Mouse (Mus musculus): ENCODE data around the gene 4930595D18Rik.

4930595D18Rik gene

DNA sequence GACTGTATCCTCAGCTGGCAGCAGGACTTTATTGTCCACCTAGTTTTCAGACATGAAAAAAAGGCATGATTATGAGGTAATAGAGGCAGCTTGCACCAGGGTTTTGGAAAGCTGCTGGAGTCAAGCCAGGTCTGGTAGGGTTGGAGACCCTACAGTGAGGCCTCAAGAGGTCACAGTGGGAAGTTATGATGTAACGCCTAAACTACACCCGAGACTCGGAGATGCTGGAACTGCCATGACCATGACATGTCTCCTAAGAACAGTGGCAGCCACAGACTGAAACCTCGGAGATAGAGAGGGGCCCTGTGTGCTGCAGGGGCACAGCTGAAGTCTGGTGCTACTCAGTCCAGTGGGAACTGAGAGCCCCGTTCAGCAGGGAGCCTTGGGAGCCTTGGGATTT is at the start of gene 4930595D18Rik:
Gene 4930595D18Rik, minus strand, starts transcription at position 16 of the 400 bp plus-strand sequence.
- DNase-seq (ENCODE audit: low read depth, low spot score): no peak

GRCm38 (mm10) chr12:111233798-111234197 is 49.5 kb upstream of the 4930595D18Rik start:
- DNase-seq (ENCODE audit: low read depth, low spot score): no peak

GRCm38 (mm10) chr12:111230793-111231192 is 46.5 kb upstream of the 4930595D18Rik start:
- no peak for DNase-seq (ENCODE audit: low read depth, low spot score)

GRCm38 (mm10) chr12:111228488-111228887 is 44.2 kb upstream of the 4930595D18Rik start:
- DNase-seq (ENCODE audit: low read depth, low spot score): no peak

GRCm38 (mm10) chr12:111227410-111227809 is 43.1 kb upstream of the 4930595D18Rik start:
- no peak for DNase-seq (ENCODE audit: low read depth, low spot score)

DNA sequence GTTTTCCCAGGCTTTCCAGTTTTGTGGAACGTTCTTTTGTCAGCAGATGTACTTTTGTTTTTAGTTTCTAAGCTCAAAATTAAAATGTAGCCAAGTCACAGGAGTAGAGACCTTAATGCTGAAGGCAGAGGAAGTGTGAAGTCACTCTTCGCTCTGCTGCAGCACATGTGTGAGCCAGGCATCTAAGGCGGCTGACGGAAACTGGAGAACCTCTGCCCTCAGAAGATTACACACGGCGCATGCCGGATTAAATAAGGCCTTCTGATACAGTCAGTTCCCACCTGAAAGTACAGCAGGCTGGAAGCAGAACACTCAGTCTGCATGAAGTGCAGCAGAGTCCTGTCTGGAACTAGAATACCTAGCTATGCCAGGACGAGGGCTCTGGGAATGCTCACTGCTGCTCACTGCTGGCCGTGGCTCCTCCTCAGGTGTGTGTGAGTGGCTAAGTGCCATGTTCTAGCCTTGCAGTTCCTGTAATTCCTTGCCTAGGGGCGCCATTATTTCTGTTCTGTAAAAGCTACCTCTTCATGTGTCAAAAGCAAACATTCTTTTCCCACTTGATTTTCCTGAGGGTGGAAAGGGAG is 41.0 kb upstream of the 4930595D18Rik start:
- DNase-seq (ENCODE audit: low read depth, low spot score): no peak

- DNase-seq (ENCODE audit: low read depth, low spot score): no peak
These were observed 34.6 kb upstream of the 4930595D18Rik start for GRCm38 (mm10) chr12:111218867-111219266.

DNA sequence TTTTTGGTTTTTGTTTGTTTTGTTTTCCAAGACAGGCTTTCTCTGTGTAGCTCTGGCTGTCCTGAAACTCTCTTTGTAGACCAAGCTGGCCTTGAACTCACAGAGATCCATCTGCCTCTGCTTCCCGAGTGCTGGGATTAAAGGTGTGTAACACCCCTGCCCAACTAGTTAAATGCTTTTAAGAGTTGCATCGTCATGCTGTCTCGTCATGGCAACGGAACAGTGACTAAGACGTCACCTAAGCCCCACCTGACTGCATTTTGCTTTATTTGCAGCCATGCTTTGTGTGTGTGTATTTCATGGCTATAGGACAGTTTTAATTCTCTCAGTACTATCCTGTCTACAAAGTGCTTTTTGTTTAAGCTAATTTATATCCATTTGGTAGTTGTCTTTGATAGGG is 27.4 kb upstream of the 4930595D18Rik start:
- DNase-seq (ENCODE audit: low read depth, low spot score): no peak

GRCm38 (mm10) chr12:111207641-111208040 is 23.4 kb upstream of the 4930595D18Rik start:
- no peak for DNase-seq (ENCODE audit: low read depth, low spot score)

GRCm38 (mm10) chr12:111203945-111204344 is 19.7 kb upstream of the 4930595D18Rik start:
- DNase-seq (ENCODE audit: low read depth, low spot score): no peak

GRCm38 (mm10) chr12:111203076-111203475 is 18.8 kb upstream of the 4930595D18Rik start:
- no peak for DNase-seq (ENCODE audit: low read depth, low spot score)

GRCm38 (mm10) chr12:111196548-111196947 is 12.3 kb upstream of the 4930595D18Rik start:
- no peak for DNase-seq (ENCODE audit: low read depth, low spot score)

- DNase-seq (ENCODE audit: low read depth, low spot score): no peak
These were observed 9.0 kb upstream of the 4930595D18Rik start for GRCm38 (mm10) chr12:111193331-111193730.

GRCm38 (mm10) chr12:111192777-111193176 is 8.5 kb upstream of the 4930595D18Rik start:
- no peak for DNase-seq (ENCODE audit: low read depth, low spot score)

GRCm38 (mm10) chr12:111190891-111191290 is 6.6 kb upstream of the 4930595D18Rik start:
- no peak for DNase-seq (ENCODE audit: low read depth, low spot score)

DNA sequence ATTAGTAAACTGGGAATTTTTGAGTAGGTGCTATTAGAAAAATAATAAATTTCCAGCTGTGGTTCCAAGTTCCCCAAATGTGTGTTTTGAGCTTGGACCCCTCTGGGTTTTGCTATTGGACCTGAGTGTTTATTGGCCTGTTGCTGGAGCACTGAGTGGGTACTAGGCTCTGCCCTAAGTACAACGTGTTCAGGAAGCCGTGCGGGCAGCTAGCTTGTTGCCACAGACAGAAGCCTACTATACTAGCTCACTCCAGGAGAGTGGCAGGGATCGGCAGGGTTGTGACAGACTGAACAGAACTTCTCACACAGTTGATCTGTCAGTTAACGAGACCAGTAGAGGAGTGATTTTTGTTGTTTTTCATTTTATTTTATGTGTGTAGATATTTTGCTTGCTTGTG is 6.1 kb upstream of the 4930595D18Rik start:
- no peak for DNase-seq (ENCODE audit: low read depth, low spot score)

DNA sequence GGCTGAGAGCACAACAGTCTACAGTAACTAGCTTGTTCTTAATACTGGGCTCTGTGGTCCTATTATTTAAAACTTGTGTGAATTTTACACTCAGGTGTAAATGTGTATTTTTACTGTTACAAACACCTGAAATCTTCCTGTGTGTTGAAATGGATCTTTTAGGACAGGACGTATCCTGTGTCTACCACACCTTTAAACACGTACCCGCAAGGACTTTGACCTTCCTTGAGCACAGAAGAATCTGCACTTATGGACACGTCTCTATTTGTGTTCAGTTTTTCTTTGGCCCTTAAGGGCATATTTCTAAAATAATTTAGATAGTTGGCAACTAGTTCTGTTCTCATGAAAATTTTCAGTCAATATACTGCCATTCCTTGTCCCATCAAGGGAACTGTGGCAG is 4.0 kb upstream of the 4930595D18Rik start:
- DNase-seq (ENCODE audit: low read depth, low spot score): no peak

DNA sequence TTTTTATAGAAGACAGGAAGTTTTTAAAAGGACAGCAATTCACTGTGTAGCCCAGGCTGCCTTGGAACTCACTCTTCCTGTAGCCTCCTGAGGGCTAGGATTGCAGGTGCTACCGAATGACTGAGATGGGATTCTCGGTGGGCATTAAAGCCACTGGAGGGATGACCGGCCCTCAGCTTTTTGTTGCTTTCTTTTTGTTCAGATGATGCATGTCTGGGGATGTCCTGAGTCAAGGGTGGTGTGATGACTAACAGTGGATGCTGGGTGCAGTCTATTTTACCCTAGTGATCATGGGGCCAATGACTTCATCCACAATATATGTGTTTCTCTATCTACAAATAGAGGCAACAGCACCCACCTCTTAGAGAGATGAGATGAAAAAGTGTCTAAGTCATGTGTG is 2.7 kb upstream of the 4930595D18Rik start:
- DNase-seq (ENCODE audit: low read depth, low spot score): no peak

DNA sequence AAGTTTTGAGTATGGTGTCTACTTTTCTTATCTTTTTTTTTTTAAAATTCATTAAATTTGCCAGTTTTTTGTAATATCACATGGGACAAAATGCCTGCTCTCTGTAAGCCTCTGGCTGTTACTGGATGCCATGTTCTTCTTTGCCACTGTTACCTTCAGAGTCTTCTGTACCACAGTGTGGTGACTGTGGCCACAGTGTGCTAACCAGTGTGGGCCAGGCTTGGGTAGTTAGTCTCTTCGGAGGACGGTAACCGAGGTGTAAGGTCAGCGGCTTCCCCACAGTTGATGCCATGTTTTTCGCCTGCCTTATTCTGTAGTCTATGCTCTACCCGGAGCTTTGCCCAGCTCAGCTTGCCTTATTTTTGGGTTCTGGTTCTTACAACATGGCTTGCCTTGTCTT is 1.9 kb downstream of the 4930595D18Rik start:
- DNase-seq (ENCODE audit: low read depth, low spot score): no peak

DNA sequence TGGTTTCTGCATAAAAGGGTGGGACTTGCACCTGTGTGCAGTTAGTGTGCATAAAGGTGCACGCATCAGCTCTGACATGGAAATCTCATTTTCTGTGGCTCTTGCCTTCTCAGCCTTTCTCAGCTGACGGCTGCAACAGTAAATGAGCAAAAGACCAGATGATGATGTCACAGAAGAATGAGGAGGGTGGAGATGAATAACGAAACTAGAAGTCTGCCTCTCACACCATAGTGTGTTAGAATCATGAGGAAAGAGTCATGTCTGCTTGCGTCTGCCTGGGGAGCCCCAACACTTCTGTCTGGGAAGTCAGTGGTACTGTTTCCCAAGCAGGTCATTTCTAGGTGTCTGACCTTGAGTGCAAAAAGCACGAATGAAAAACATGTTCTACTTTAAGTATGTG is 2.4 kb downstream of the 4930595D18Rik start:
- no peak for DNase-seq (ENCODE audit: low read depth, low spot score)

DNA sequence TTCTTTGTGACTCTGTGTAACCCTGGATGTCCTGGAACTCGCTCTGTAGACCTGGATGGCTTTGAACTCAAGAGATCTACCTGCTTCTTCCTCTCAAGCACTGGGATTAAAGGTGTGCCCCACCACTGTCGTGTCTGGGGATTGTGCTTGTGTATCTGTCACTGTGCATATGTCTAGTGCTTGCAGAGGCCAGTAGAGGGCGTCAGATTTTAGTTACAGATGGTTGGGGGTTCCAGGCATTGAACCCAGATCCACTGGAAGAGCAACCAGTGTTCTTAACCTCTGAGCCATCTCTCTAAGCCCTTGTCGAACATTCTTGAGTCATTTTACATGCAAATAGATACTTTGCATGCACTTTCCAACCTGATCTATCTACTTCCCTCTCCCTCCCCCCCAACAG is 5.5 kb downstream of the 4930595D18Rik start:
- DNase-seq (ENCODE audit: low read depth, low spot score): no peak

- no peak for DNase-seq (ENCODE audit: low read depth, low spot score)
These were observed 15.4 kb downstream of the 4930595D18Rik start for GRCm38 (mm10) chr12:111168891-111169290.

GRCm38 (mm10) chr12:111166681-111167289 is 17.5 kb downstream of the 4930595D18Rik start:
- DNase-seq (ENCODE audit: low read depth, low spot score): no peak

All from embryo, embryonic 11.5 days (tissue).